Mouse (Mus musculus) c-Kit-negative CD71-positive TER-119-positive erythroid progenitor cells, embryonic 14.5 days (primary cell): ENCODE results near the gene Cnr2.
A peak's percentile ranks its signal among the peaks of the same experiment; 100 is the strongest.
"Not testable (repeated sequence)": the region's sequence is repeated elsewhere in the genome, so short reads cannot be mapped to it uniquely, and the experiment has no call there.

Experiments
- DNase-seq: peaks from one replicate; pipeline ENCODE4 v3.0.0-alpha.2; 2013; ENCODE audit warnings: low read depth, low spot score

Gene Cnr2

GRCm38 (mm10) chr4:135930239-135930638, 35.0 kb downstream of the Cnr2 start:
- DNase-seq: no peak

GRCm38 (mm10) chr4:135931832-135932231, 36.6 kb downstream of the Cnr2 start:
- DNase-seq: no peak

GRCm38 (mm10) chr4:135934708-135935500, 39.7 kb downstream of the Cnr2 start:
- no peak for DNase-seq

GRCm38 (mm10) chr4:135935502-135935901, 40.3 kb downstream of the Cnr2 start:
- no peak for DNase-seq

GRCm38 (mm10) chr4:135938858-135939257, 43.7 kb downstream of the Cnr2 start:
- no peak for DNase-seq

GRCm38 (mm10) chr4:135941026-135941425, 45.8 kb downstream of the Cnr2 start:
- DNase-seq: not testable (repeated sequence)

- no peak for DNase-seq
These were observed 47.0 kb downstream of the Cnr2 start for GRCm38 (mm10) chr4:135942193-135942592.

- DNase-seq: no peak
These were observed 48.2 kb downstream of the Cnr2 start for GRCm38 (mm10) chr4:135943389-135943788.

GRCm38 (mm10) chr4:135945706-135946105, 50.5 kb downstream of the Cnr2 start:
- no peak for DNase-seq

GRCm38 (mm10) chr4:135946278-135946658, 51.1 kb downstream of the Cnr2 start, which contains the start of gene Hmgcl:
Gene Hmgcl, plus strand, starts transcription at chr4:135946448.
- DNase-seq: peak; percentile 91

- no peak for DNase-seq
These were observed 51.6 kb downstream of the Cnr2 start for GRCm38 (mm10) chr4:135946659-135947301.

- no peak for DNase-seq
These were observed 52.9 kb downstream of the Cnr2 start for GRCm38 (mm10) chr4:135948142-135948541.

GRCm38 (mm10) chr4:135949475-135949874, 54.3 kb downstream of the Cnr2 start:
- DNase-seq: no peak

- DNase-seq: no peak
These were observed 54.7 kb downstream of the Cnr2 start for GRCm38 (mm10) chr4:135949911-135950310.

- no peak for DNase-seq
These were observed 55.2 kb downstream of the Cnr2 start for GRCm38 (mm10) chr4:135950365-135950764.

- DNase-seq: no peak
These were observed 56.3 kb downstream of the Cnr2 start for GRCm38 (mm10) chr4:135951505-135951904.

GRCm38 (mm10) chr4:135953179-135953578, 58.0 kb downstream of the Cnr2 start:
- no peak for DNase-seq

GRCm38 (mm10) chr4:135954241-135954640, 59.0 kb downstream of the Cnr2 start:
- peak; percentile 76 for DNase-seq

GRCm38 (mm10) chr4:135955886-135956285, 60.7 kb downstream of the Cnr2 start:
- DNase-seq: no peak

- DNase-seq: no peak
These were observed 63.2 kb downstream of the Cnr2 start for GRCm38 (mm10) chr4:135958354-135958753.

- DNase-seq: peak; percentile 77
These were observed 65.5 kb downstream of the Cnr2 start for GRCm38 (mm10) chr4:135960717-135961116.

GRCm38 (mm10) chr4:135961709-135962108, 66.5 kb downstream of the Cnr2 start:
- DNase-seq: no peak

GRCm38 (mm10) chr4:135962198-135962597, 67.0 kb downstream of the Cnr2 start:
- DNase-seq: no peak
